Mouse (Mus musculus) hindbrain, embryonic 10.5 days (tissue): ENCODE data around the gene Entpd8. TPM values are rescaled to one million over a fixed set of nuclear protein-coding genes. Genes with fewer than 3 reads are reported as not detected.

Experiments
- DNase-seq: peaks from one replicate; pipeline ENCODE4 v3.0.0-alpha.2; 2017; ENCODE audit warnings: low spot score
- H3K27ac ChIP-seq: fragments of 300-500 bp; sonication (generic); 2 replicates; pipeline ENCODE4 v1.5.1; 2016; ENCODE audit warnings: mild to moderate bottlenecking, moderate library complexity
- H3K27me3 ChIP-seq: fragments of 300-500 bp; sonication (generic); 2 replicates; pipeline ENCODE4 v1.6.1; 2016; ENCODE audit warnings: mild to moderate bottlenecking; ENCODE audit not compliant: poor library complexity, insufficient read depth, severe bottlenecking
- H3K36me3 ChIP-seq: fragments of 300-500 bp; sonication (generic); 2 replicates; pipeline ENCODE4 v1.6.1; 2016; ENCODE audit warnings: mild to moderate bottlenecking, moderate library complexity
- H3K4me1 ChIP-seq: fragments of 300-500 bp; sonication (generic); replicated peaks from 2 replicates; pipeline ENCODE4 v1.6.1; 2016; ENCODE audit warnings: mild to moderate bottlenecking
- H3K4me3 ChIP-seq: fragments of 300-500 bp; sonication (generic); 2 replicates; pipeline ENCODE4 v1.5.1; 2016; ENCODE audit warnings: mild to moderate bottlenecking, moderate library complexity
- H3K9me3 ChIP-seq: fragments of 300-500 bp; sonication (generic); 2 replicates; pipeline ENCODE4 v1.6.1; 2016; ENCODE audit warnings: mild to moderate bottlenecking, moderate library complexity
- WGBS: fragments of 180-500 bp; shearing (Covaris S2); methylation state at CpG from one replicate; pipeline ENCODE4 v1.1.7; 2016; 5-methylcytosine and 5-hydroxymethylcytosine counted together
- polyA plus RNA-seq: library from polyadenylated mRNA; unstranded; fragments of >200 nt; fragmentation: Nextera tagmentation; extraction: Ambion mirVana; gene quantifications from 2 replicates; pipeline ENCODE4 v1.2.1, GENCODE M21; 2016

The Entpd8 gene
- polyA plus RNA-seq, 1 experiment from 2014 or later: not detected

DNA sequence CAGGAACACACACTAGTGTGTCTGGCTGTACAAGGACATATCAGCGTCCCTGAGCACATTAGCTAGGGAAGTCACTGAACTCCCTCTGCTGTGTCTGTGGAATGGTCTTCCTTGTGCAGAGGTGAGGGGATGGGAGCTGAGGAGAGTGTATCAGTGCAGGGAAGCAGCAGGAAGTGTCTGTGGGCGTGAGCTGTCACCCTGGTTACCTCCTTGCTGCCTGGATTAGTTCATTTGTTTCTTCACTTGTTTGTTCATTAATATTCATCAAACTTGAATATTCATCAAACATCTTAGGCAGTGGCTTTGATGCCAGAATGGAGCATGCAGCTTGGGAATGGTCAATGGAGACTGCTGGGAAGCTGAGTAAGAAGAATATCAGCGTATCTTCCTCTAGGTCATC is 19.6 kb downstream of the Entpd8 start:
- Histone ChIP-seq H3K4me3 (no peak overlapping the region), H3K36me3 (no peaks in the 10 kb centered on the region), H3K27ac (peak overlapping the region; percentile 46), H3K4me1 (peaks cover 33% of the 10 kb centered on the region), H3K27me3 (peaks cover 9% of the 10 kb centered on the region; the same call in 1 of the 2 replicates), H3K9me3 (no peaks in the 10 kb centered on the region)
- 62% methylated on average over 3 of the region's 3 CpGs for WGBS
- DNase-seq: no peak

DNA sequence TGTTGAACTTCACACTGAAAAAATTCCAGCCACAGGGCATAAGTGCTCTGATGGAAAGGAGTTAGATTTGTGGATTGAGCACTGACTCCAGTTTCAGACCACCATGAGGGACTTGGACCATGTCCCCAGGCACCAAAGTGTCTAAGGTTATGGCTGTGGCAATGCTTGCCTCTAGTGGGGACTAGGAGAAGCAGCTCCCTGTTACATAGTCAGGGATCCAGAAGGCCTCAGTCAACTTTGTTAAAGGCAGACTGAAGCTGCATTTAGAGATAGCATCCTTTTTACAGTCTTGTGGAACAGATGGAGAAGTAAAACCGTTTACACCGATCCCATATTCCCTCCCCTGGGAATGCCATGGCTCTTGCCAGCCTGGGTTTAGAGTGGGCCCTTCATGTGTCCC is 24.0 kb downstream of the Entpd8 start:
- 90% methylated on average over 2 of the region's 2 CpGs for WGBS
- Histone ChIP-seq H3K9me3 (no peaks in the 10 kb centered on the region), H3K4me3 (no peak overlapping the region), H3K36me3 (no peaks in the 10 kb centered on the region), H3K27me3 (no peaks in the 10 kb centered on the region), H3K27ac (no peak overlapping the region), H3K4me1 (peaks cover 23% of the 10 kb centered on the region)
- no peak for DNase-seq

DNA sequence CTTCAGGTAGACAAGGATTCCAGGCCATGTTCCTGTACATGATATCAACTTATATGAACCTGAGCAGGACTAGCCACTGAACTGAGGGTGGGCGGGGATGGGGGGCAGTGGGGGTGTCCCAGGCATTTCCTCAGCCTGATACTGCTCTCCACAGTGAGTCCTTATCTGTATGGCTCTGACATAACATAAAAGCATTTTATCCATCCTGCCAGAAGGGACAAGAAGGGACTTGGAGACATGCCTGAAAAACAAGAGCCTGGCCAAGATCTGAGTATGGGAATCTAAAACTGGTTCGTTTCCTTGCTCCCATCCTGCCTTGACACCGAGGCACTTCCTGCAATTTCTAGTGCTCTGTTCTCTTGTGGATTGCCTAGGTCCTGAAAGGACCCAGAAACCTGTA is 25.9 kb downstream of the Entpd8 start:
- H3K9me3 ChIP-seq: no peaks in the 10 kb centered on the region
- 86% methylated on average over 3 of the region's 3 CpGs for whole genome bisulfite sequencing
- no peaks in the 10 kb centered on the region for H3K36me3 ChIP-seq
- no peak overlapping the region for H3K4me3 ChIP-seq
- peaks cover 19% of the 10 kb centered on the region for H3K4me1 ChIP-seq
- H3K27me3 ChIP-seq: no peaks in the 10 kb centered on the region
- H3K27ac ChIP-seq: peak overlapping the region; percentile 40; the same call in 1 of the 2 replicates
- DNase-seq: no peak

DNA sequence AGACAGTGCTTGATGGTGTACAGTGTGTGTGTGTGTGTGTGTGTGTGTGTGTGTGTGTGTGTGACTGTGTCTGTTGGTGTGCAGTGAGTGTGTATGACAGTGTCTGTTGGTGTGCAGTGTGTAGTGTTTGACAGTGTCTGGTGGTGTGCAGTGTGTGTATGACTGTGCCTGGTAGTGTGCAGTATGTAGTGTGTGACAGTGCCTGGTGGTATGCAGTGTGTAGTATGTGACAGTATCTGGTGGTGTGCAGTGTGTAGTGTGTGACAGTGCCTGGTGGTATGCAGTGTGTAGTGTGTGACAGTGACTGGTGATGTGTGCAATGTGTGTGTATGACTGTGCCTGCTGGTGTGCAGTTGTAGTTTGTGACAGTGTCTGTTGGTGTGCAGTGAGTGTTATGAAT is 29.4 kb downstream of the Entpd8 start:
- H3K9me3 ChIP-seq: no peaks in the 10 kb centered on the region
- DNase-seq: no peak
- H3K4me1 ChIP-seq: peaks cover 27% of the 10 kb centered on the region
- no peaks in the 10 kb centered on the region for H3K36me3 ChIP-seq
- H3K27me3 ChIP-seq: no peaks in the 10 kb centered on the region
- H3K4me3 ChIP-seq: no peak overlapping the region
- no peak overlapping the region for H3K27ac ChIP-seq

DNA sequence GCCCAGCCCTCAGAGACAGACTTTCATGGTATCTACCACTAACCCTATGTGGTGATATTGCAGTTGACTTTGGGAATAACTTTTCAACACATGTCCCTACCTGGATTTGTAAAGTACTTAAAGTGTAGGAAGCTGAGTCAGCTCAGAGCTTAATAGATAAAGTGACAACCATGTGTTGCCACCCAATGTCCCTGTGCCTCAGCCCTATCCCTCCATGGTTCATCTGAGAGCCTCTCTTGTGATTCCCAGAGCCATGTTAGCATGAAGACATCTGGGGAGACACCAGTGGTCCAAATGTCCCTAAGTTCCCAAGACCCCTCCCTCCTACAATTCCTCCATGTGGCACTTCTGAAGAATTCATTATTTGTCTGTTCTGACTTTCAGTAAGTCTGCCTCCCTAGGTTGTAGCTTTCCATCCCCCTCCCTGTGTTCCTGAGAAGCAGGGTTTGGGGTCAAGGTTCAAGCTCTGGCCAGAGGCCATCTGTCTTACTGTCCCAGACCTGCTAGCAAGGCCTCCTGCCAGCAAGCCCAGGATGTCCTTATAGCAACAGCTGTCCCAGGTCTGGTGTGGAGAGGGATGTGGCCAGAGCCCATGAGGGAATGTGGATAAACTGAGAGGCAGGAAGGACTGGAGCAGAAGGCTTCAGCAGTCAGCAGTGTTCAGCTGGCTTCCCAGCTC is 30.5 kb downstream of the Entpd8 start:
- DNase-seq: peak; percentile 31
- H3K4me3 ChIP-seq: no peak overlapping the region
- H3K4me1 ChIP-seq: peaks cover 26% of the 10 kb centered on the region
- no peaks in the 10 kb centered on the region for H3K9me3 ChIP-seq
- no peaks in the 10 kb centered on the region for H3K36me3 ChIP-seq
- peak overlapping the region; percentile 68 for H3K27ac ChIP-seq
- H3K27me3 ChIP-seq: no peaks in the 10 kb centered on the region

DNA sequence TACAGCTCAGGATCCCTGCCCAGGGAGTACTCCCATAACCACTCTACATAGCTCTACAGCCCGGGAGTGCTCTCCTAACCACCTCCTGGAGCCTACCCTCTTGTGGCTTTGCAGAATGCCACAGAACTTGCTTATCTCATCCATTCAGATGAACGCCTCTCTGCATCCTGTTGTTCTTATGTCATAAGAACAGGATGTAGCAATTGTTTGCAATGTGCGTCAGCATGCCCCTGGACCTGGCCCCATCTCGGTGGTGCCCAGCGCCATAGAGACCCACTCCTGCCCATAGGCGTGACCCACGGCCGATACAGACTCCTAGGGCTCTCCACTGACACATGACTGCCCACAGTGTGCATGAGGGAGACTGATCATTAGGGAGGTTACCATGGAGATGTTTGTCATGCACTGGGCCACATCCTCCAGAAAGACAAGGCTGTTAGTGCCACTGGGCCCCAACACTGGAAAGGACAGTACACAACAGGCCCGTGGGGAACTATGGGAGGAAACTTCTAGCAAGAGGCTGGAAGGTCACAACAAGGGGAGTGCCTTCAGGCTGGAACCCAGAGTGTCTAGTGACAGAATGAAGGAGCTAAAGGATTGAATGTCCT is 31.2 kb downstream of the Entpd8 start:
- 53% methylated on average over 9 of the region's 9 CpGs for WGBS
- Histone ChIP-seq H3K36me3 (no peaks in the 10 kb centered on the region), H3K9me3 (no peaks in the 10 kb centered on the region), H3K4me3 (no peak overlapping the region), H3K27ac (peak overlapping the region; percentile 68), H3K4me1 (peaks cover 28% of the 10 kb centered on the region), H3K27me3 (no peaks in the 10 kb centered on the region)
- peak; percentile 19 for DNase-seq

DNA sequence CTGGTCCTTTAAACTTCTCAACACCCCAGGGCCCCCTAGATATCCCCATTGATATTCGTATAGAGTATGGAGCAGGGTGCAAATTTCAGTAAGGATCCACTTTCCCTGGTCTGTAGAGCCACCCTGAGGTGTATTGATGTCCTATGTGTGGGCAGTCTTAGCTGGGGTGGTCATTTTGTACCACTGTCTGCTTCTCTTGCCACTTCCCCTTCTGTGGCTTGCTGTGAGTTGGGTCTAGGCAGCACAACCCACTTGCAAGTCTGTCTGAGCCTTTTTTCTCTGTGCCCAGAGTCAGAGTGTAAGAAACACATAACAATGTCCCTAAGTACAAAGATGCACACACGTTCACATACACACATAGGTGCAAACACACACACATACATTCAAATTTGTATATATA is 34.2 kb downstream of the Entpd8 start:
- Histone ChIP-seq H3K9me3 (no peaks in the 10 kb centered on the region; the same call in 1 of the 2 replicates), H3K36me3 (no peaks in the 10 kb centered on the region), H3K27ac (no peak overlapping the region), H3K4me3 (no peak overlapping the region), H3K4me1 (peaks cover 28% of the 10 kb centered on the region), H3K27me3 (no peaks in the 10 kb centered on the region)
- WGBS: 84% methylated on average over 2 of the region's 2 CpGs
- DNase-seq: no peak

DNA sequence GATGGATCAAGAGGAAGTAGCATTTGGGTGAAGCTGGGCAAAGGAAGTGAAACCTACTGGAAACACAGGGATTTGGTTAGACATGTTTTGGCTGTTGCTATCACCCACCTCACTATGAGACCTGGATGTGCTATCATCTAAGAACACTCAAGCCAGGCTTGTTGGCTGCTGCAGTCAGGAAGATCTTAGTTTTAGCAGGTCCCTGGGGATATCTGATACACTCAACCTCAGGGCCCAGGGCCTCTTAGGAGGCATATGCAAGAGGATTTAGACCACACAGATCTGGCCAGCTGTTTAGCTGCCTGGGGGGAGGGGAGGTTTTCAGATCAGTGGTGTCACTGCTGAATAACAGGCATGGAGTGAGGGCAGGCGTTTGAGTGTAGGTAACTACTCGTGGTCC is 35.3 kb downstream of the Entpd8 start:
- H3K4me3 ChIP-seq: no peak overlapping the region
- no peaks in the 10 kb centered on the region for H3K27me3 ChIP-seq
- H3K27ac ChIP-seq: peak overlapping the region; percentile 45; the same call in 1 of the 2 replicates
- no peak for DNase-seq
- peaks cover 22% of the 10 kb centered on the region for H3K4me1 ChIP-seq
- 67% methylated on average over 2 of the region's 2 CpGs for WGBS
- no peaks in the 10 kb centered on the region; the same call in 1 of the 2 replicates for H3K9me3 ChIP-seq
- H3K36me3 ChIP-seq: no peaks in the 10 kb centered on the region

DNA sequence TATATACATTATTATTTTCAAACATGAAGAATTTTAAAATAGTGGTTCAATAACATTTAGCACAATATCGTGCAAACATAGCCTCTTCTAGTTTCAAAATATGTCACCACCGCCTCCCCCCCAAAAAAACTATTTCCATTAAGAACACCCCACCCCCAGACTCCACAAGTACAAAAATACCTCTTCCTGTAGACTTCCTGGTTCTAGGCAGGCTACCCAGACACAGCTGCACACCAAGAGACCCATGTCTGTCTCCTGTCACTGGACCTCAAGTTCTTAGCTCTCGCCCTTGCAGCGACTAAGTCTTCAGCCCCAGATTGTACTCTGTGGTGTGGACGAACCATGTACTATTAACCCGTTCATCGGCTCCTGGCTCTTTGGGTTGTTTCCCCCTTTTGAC is 40.9 kb downstream of the Entpd8 start:
- H3K27ac ChIP-seq: 0 out of 2 replicates have a peak overlapping the region, but pooled peaks have one; percentile 23
- no peak overlapping the region for H3K4me3 ChIP-seq
- H3K9me3 ChIP-seq: no peaks in the 10 kb centered on the region; the same call in 1 of the 2 replicates
- peaks cover 30% of the 10 kb centered on the region for H3K4me1 ChIP-seq
- 86% methylated on average over 7 of the region's 7 CpGs for WGBS
- DNase-seq: no peak
- H3K27me3 ChIP-seq: peaks cover 19% of the 10 kb centered on the region
- H3K36me3 ChIP-seq: no peaks in the 10 kb centered on the region

DNA sequence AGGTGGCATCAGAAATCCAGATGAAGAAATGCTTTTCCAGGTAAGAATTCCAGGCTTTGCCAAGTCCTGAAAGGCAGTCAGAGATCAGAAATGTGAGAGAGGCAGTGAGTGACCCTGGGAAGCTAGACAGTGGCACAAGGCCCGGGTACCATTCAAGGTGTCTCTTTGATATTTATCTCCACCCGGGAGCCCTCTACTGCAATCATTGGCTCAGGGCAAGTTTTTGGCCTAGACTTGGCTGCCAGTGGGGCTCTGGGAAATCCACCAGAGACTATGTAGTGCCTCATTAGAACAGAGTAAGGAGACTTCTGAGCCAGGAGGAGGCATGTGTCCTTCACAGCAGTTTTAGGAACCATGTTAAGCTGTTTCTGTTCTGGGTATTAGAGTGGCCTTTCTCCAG is 42.6 kb downstream of the Entpd8 start:
- DNase-seq: no peak
- 90% methylated on average over 2 of the region's 2 CpGs for WGBS
- Histone ChIP-seq H3K27ac (peak overlapping the region; percentile 95), H3K27me3 (peaks cover 19% of the 10 kb centered on the region), H3K36me3 (no peaks in the 10 kb centered on the region), H3K9me3 (no peaks in the 10 kb centered on the region; the same call in 1 of the 2 replicates), H3K4me1 (peaks cover 47% of the 10 kb centered on the region), H3K4me3 (no peak overlapping the region)

DNA sequence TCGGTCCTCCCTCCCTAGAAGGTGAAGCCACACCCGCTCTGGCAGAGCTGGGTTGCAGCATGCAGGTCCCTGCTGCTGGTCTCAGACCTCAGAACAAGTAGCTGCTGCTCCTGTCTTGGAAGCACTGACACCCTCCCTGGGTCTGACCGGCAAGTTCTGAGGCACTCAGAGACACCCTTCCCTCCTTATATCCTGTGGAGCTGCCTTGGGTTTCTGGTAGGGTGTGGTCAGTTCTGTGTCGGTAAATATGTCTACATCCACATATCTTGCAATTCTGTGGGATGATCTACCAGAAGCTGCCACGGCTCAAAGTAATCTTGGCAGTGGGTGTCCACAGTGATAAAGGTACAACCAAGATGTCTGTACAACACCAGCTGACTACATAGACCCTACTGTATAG is 43.4 kb downstream of the Entpd8 start:
- no peak for DNase-seq
- H3K4me3 ChIP-seq: no peak overlapping the region
- peak overlapping the region; percentile 95 for H3K27ac ChIP-seq
- 85% methylated on average over 5 of the region's 5 CpGs for WGBS
- H3K4me1 ChIP-seq: peaks cover 56% of the 10 kb centered on the region
- H3K36me3 ChIP-seq: no peaks in the 10 kb centered on the region
- peaks cover 19% of the 10 kb centered on the region for H3K27me3 ChIP-seq
- H3K9me3 ChIP-seq: no peaks in the 10 kb centered on the region

DNA sequence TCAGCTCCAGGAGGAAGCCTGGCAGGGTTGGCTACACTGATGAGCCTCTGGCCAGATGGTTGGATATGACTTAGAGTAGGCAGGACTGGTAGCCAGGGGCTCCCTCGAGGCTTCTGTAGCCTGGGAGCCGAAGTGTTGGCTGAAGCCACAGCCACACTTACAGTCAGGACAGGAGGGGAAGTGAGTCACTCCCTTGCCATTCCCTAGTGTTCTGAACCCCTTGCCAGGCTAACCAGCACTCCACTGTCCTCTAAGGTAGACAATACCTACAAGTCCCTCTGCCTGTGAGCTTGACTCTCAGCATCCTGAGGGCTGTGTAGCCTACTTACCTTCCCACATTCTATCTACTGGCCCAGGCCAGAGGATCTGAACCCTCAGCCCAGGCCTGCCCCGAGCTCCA is 44.3 kb downstream of the Entpd8 start:
- Histone ChIP-seq H3K9me3 (no peaks in the 10 kb centered on the region), H3K27me3 (peaks cover 19% of the 10 kb centered on the region), H3K4me3 (no peak overlapping the region), H3K4me1 (peaks cover 64% of the 10 kb centered on the region), H3K36me3 (no peaks in the 10 kb centered on the region), H3K27ac (peak overlapping the region; percentile 95)
- no peak for DNase-seq
- WGBS: 76% methylated on average over 3 of the region's 3 CpGs

DNA sequence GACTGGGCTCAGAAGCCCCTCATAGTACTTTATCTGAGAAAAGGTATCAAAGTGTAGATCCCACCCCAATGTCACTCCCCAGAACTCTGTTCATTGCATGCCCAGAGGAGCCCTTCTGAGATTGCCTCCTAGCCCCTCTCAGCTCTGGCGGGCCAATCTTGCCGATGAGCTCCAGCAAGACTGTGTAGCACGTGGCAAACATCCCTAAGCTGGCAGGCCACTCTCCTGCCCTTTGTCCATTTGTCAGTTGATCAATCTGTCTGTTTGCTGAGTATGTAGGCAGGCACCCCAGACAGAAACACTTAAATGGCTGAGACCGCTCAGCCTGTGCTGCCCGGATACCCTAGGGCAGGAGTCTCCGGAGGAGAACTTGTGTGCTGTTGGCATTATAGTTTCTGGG is 45.0 kb downstream of the Entpd8 start:
- Histone ChIP-seq H3K4me3 (no peak overlapping the region), H3K27me3 (peaks cover 19% of the 10 kb centered on the region), H3K4me1 (peaks cover 72% of the 10 kb centered on the region), H3K36me3 (no peaks in the 10 kb centered on the region), H3K9me3 (no peaks in the 10 kb centered on the region), H3K27ac (peak overlapping the region; percentile 95)
- no peak for DNase-seq
- 77% methylated on average over 6 of the region's 6 CpGs for WGBS
